8 mouse cellular contexts compared by ENCODE assay signal in genomic region chr4:120569025-120569424, GRCm38 (mm10). TPM values are rescaled to one million over a fixed set of nuclear protein-coding genes. Genes with fewer than 3 reads are reported as not detected.
DNase-seq lines count a peak whose midpoint lies in the region; ATAC-seq and TF ChIP-seq lines count a peak whose summit lies in the region.

No protein-coding gene starts in this region.

- H3K36me3 ChIP-seq in heart, embryonic 11.5 days (ENCODE audit: control insufficient read depth, insufficient read depth, low read length) = peaks cover 6% of the 10 kb centered on the region
- peaks cover 12% of the 10 kb centered on the region for H3K36me3 ChIP-seq in myocyte (ENCODE audit: control insufficient read depth, insufficient read depth)

- H3K79me2 ChIP-seq in myocyte (ENCODE audit: control insufficient read depth, insufficient read depth) = peaks cover 54% of the 10 kb centered on the region

- TF ChIP-seq POLR2A in myocyte (IDR thresholded peaks at IDR 0.05; ENCODE audit: insufficient read length, low read depth) = no peak

- H3K27me3 ChIP-seq in heart, embryonic 11.5 days (ENCODE audit: control insufficient read depth, insufficient read depth, low read length) = no peaks in the 10 kb centered on the region
- no peaks in the 10 kb centered on the region for H3K27me3 ChIP-seq in myocyte (ENCODE audit: control insufficient read depth, insufficient read depth, insufficient read length)

- no peak overlapping the region for H3K27ac ChIP-seq in heart, embryonic 11.5 days (ENCODE audit: low read depth, low read length)

- 11% methylated on average over 4 of the region's 4 CpGs for WGBS in heart, embryonic 11.5 days (ENCODE audit: insufficient replicate concordance)

- H3ac ChIP-seq in myocyte (ENCODE audit: control insufficient read depth, insufficient read length) = peak overlapping the region; percentile 84

- ATAC-seq in heart, embryonic 11.5 days (replicated peaks; ENCODE audit: insufficient number of reproducible peaks, low FRiP score, low TSS enrichment) = no peak
- no peak for ATAC-seq in monocyte, adult 5-6 weeks (replicated peaks; ENCODE audit: insufficient number of reproducible peaks, low FRiP score, low TSS enrichment, poor library complexity, severe bottlenecking)

- H3K4me1 ChIP-seq in heart, embryonic 11.5 days (ENCODE audit: control insufficient read depth, insufficient read depth, low read length) = peaks cover 24% of the 10 kb centered on the region

- peak overlapping the region; percentile 65 for H3K9ac ChIP-seq in heart, embryonic 11.5 days (ENCODE audit: low read depth, low read length)

- no peaks in the 10 kb centered on the region for H3K9me3 ChIP-seq in heart, embryonic 11.5 days (replicated peaks; ENCODE audit: control insufficient read depth, low read length)

- peak overlapping the region; percentile 82 for H3K4me3 ChIP-seq in heart, embryonic 11.5 days (ENCODE audit: low read depth, low read length)
- peak overlapping the region; percentile 53 for H3K4me3 ChIP-seq in myocyte

- DNase-seq in adrenal gland, adult 2 months = peak; percentile 20
- no peak for DNase-seq in adrenal gland, adult 8-10 months
- DNase-seq in R1 (ENCODE audit: low read depth, low spot score) = peak; percentile 18
- DNase-seq in kidney, postnatal 10 days = peak; percentile 41
- no peak for DNase-seq in adrenal gland, postnatal 10 days

- H3K4me2 ChIP-seq in heart, embryonic 11.5 days = peak overlapping the region; percentile 71
- H3K4me2 ChIP-seq in myocyte (ENCODE audit: low read depth) = peak overlapping the region; percentile 79

TF ChIP-seq in myocyte, 11 proteins besides CTCF, POLR2A, EP300 and RAD21:
- TF ChIP-seq SRF (IDR thresholded peaks at IDR 0.05; ENCODE audit: control insufficient read depth, insufficient read length, low read depth) (no peak), POLR2AphosphoS2 (IDR thresholded peaks at IDR 0.05; ENCODE audit: insufficient read length, low read depth) (no peak), MAX (IDR thresholded peaks at IDR 0.05; ENCODE audit: low read depth) (no peak), MYOD1 (IDR thresholded peaks at IDR 0.05; ENCODE audit: control insufficient read depth in 1 of 3, insufficient read length in 2 of 3, low read depth in 2 of 3) (no peak), TCF12 (IDR thresholded peaks at IDR 0.05; ENCODE audit: insufficient read depth, poor library complexity, severe bottlenecking) (no peak), E2F4 (IDR thresholded peaks at IDR 0.05; ENCODE audit: insufficient read depth) (no peak), TCF3 (IDR thresholded peaks at IDR 0.05; ENCODE audit: insufficient read length, low read depth) (no peak), USF1 (IDR thresholded peaks at IDR 0.05; ENCODE audit: low read depth) (no peak), MYOG (IDR thresholded peaks at IDR 0.05; ENCODE audit: control insufficient read depth in 1 of 3, insufficient read depth in 1 of 3, insufficient read length in 2 of 3, low read depth in 2 of 3) (no peak), REST (IDR thresholded peaks at IDR 0.05; ENCODE audit: insufficient read depth, insufficient read length) (no peak), CEBPB (IDR thresholded peaks at IDR 0.05; ENCODE audit: insufficient read depth, poor library complexity, severe bottlenecking) (no peak)

RNA-seq across cellular contexts. Expression of gene Ctps, which starts 1.1 kb away (rescaled TPM):
- total RNA-seq in adrenal gland, adult 2 months (2021) = 10 to 100 TPM; 29.5 to 39.8 TPM
- polyA plus RNA-seq in adrenal gland, adult 2 months (2012; rRNA removed) = 3.3 and 4.4 TPM in 2 replicates
- 10 to 100 TPM; 36.8 to 41.7 (median 39.2) TPM for total RNA-seq in adrenal gland, adult 8-10 months (2022)
- 107 and 119 TPM in 2 replicates for polyA plus RNA-seq in heart, embryonic 11.5 days (2014; fragmentation: Nextera tagmentation; extraction: Ambion mirVana)
- polyA plus RNA-seq in myocyte (2012; fragmentation: generic; extraction: Trizol) = 38.8 TPM
- total RNA-seq in monocyte, adult 5-6 weeks (2017) = 2.9 to 8.2 TPM (median 6.6 TPM) in 3 replicates
- total RNA-seq in adrenal gland, postnatal 10 days (2021) = 10 to 100 TPM; 24.4 to 29.9 TPM

RNA-seq across cellular contexts. Expression of gene Gm8439, which starts 19.5 kb away (rescaled TPM):
- total RNA-seq in adrenal gland, adult 2 months (2021) = not detected
- not detected in 2 replicates for polyA plus RNA-seq in adrenal gland, adult 2 months (2012; rRNA removed)
- not detected for total RNA-seq in adrenal gland, adult 8-10 months (2022)
- 0.59 TPM in 1 of 2 replicates, not detected in the other for polyA plus RNA-seq in heart, embryonic 11.5 days (2014; fragmentation: Nextera tagmentation; extraction: Ambion mirVana)
- not detected for polyA plus RNA-seq in myocyte (2012; fragmentation: generic; extraction: Trizol)
- total RNA-seq in monocyte, adult 5-6 weeks (2017) = not detected in 3 replicates
- total RNA-seq in adrenal gland, postnatal 10 days (2021) = not detected

RNA-seq across cellular contexts. Expression of gene Slfnl1, which starts 37.0 kb away (rescaled TPM):
- total RNA-seq in adrenal gland, adult 2 months (2021) = under 1 TPM; 0.14 to 0.17 TPM
- polyA plus RNA-seq in adrenal gland, adult 2 months (2012; rRNA removed) = 0.06 and 0.07 TPM in 2 replicates
- under 1 TPM; 0.22 to 0.59 (median 0.39) TPM for total RNA-seq in adrenal gland, adult 8-10 months (2022)
- polyA plus RNA-seq in heart, embryonic 11.5 days (2014; fragmentation: Nextera tagmentation; extraction: Ambion mirVana) = 0.24 TPM in 1 of 2 replicates, not detected in the other
- polyA plus RNA-seq in myocyte (2012; fragmentation: generic; extraction: Trizol) = not detected
- 0.95 TPM in 1 of 3 replicates, not detected in the others for total RNA-seq in monocyte, adult 5-6 weeks (2017)
- under 1 TPM; 0.18 to 0.27 TPM for total RNA-seq in adrenal gland, postnatal 10 days (2021)

Comparison
In these comparisons a context has a peak if more than half of its experiments do, and no peak if none do; other contexts are left out.
1. DNase-seq: peak in adrenal gland, adult 2 months (single experiment), R1 (single experiment) and kidney, postnatal 10 days (single experiment); none in adrenal gland, adult 8-10 months (single experiment) and adrenal gland, postnatal 10 days (single experiment).